Mouse (Mus musculus): ENCODE results near the gene Zfp646. TPM values are rescaled to one million over a fixed set of nuclear protein-coding genes. Genes with fewer than 3 reads are reported as not detected.

Gene Zfp646
- total and polyA plus RNA-seq, 2 experiments, result 7.4 to 8.8 TPM

GRCm38 (mm10) chr7:127901772-127902171, 25.8 kb downstream of the Zfp646 start:
- Histone ChIP-seq H3K79me2 (ENCODE audit: control insufficient read depth, insufficient read depth, low read length) (peaks cover 3% of the 10 kb centered on the region; the same call in 1 of the 2 replicates), H3K4me3 (ENCODE audit: insufficient read depth, low read depth, low read length) (no peak overlapping the region), H3K9ac (ENCODE audit: low read depth, low read length) (no peak overlapping the region), H3K27me3 (ENCODE audit: control insufficient read depth, insufficient read depth, low read length) (no peaks in the 10 kb centered on the region), H3K27ac (replicated peaks; ENCODE audit: insufficient read depth, low read depth, low read length) (no peak overlapping the region), H3K4me1 (ENCODE audit: control insufficient read depth, insufficient read depth, low read length) (peaks cover 8% of the 10 kb centered on the region; the same call in 1 of the 2 replicates), H3K36me3 (ENCODE audit: control insufficient read depth, insufficient read depth, low read length) (peaks cover 6% of the 10 kb centered on the region; the same call in 1 of the 2 replicates)
- TF ChIP-seq POLR2A (IDR thresholded peaks at IDR 0.05; ENCODE audit: extremely low read depth, insufficient read depth, low read length), result no peak
- no peak for TF ChIP-seq CTCF (IDR thresholded peaks at IDR 0.05; ENCODE audit: low read depth, low read length)
- no peak for DNase-seq (ENCODE audit: extremely low read depth, low read depth, low spot score)
- WGBS, result 87% methylated on average over 2 of the region's 2 CpGs

- Histone ChIP-seq H3K9ac (ENCODE audit: low read depth, low read length) (peak within 1 kb of the TSS; percentile 98), H3K4me1 (ENCODE audit: control insufficient read depth, insufficient read depth, low read length) (peaks cover 13% of the 10 kb centered on the region), H3K36me3 (ENCODE audit: control insufficient read depth, insufficient read depth, low read length) (peaks cover 12% of the 10 kb centered on the region), H3K27ac (replicated peaks; ENCODE audit: insufficient read depth, low read depth, low read length) (peak within 1 kb of the TSS; percentile 61), H3K79me2 (ENCODE audit: control insufficient read depth, insufficient read depth, low read length) (peaks cover 3% of the 10 kb centered on the region; the same call in 1 of the 2 replicates), H3K4me3 (ENCODE audit: insufficient read depth, low read depth, low read length) (peak within 1 kb of the TSS; percentile 97), H3K27me3 (ENCODE audit: control insufficient read depth, insufficient read depth, low read length) (no peaks in the 10 kb centered on the region)
- 7% methylated on average over 38 of the region's 38 CpGs for WGBS
- peak; percentile 65 for DNase-seq (ENCODE audit: extremely low read depth, low read depth, low spot score)
- peak; percentile 78 for TF ChIP-seq POLR2A (IDR thresholded peaks at IDR 0.05; ENCODE audit: extremely low read depth, insufficient read depth, low read length)
- 0 out of 2 replicates have a peak, but pooled peaks have one; percentile 10 for TF ChIP-seq CTCF (IDR thresholded peaks at IDR 0.05; ENCODE audit: low read depth, low read length)
These were observed 28.2 kb downstream of the Zfp646 start, which contains the start of gene Bckdk for GRCm38 (mm10) chr7:127903971-127904796. Bckdk (plus strand) TSS chr7:127904082.

GRCm38 (mm10) chr7:127907939-127908338, 31.9 kb downstream of the Zfp646 start:
- TF ChIP-seq CTCF (IDR thresholded peaks at IDR 0.05; ENCODE audit: low read depth, low read length), result no peak
- TF ChIP-seq POLR2A (IDR thresholded peaks at IDR 0.05; ENCODE audit: extremely low read depth, insufficient read depth, low read length), result no peak
- no peak for DNase-seq (ENCODE audit: extremely low read depth, low read depth, low spot score)
- WGBS, result 99% methylated on average over 12 of the region's 12 CpGs
- Histone ChIP-seq H3K4me1 (ENCODE audit: control insufficient read depth, insufficient read depth, low read length) (peaks cover 11% of the 10 kb centered on the region), H3K27ac (replicated peaks; ENCODE audit: insufficient read depth, low read depth, low read length) (no peak overlapping the region), H3K4me3 (ENCODE audit: insufficient read depth, low read depth, low read length) (no peak overlapping the region), H3K36me3 (ENCODE audit: control insufficient read depth, insufficient read depth, low read length) (peaks cover 15% of the 10 kb centered on the region), H3K27me3 (ENCODE audit: control insufficient read depth, insufficient read depth, low read length) (no peaks in the 10 kb centered on the region), H3K79me2 (ENCODE audit: control insufficient read depth, insufficient read depth, low read length) (peaks cover 8% of the 10 kb centered on the region; the same call in 1 of the 2 replicates), H3K9ac (ENCODE audit: low read depth, low read length) (no peak overlapping the region)

GRCm38 (mm10) chr7:127908656-127909055, 32.6 kb downstream of the Zfp646 start:
- Histone ChIP-seq H3K27ac (replicated peaks; ENCODE audit: insufficient read depth, low read depth, low read length) (peak overlapping the region; percentile 19), H3K4me3 (ENCODE audit: insufficient read depth, low read depth, low read length) (no peak overlapping the region), H3K9ac (ENCODE audit: low read depth, low read length) (no peak overlapping the region), H3K36me3 (ENCODE audit: control insufficient read depth, insufficient read depth, low read length) (peaks cover 15% of the 10 kb centered on the region), H3K27me3 (ENCODE audit: control insufficient read depth, insufficient read depth, low read length) (no peaks in the 10 kb centered on the region), H3K4me1 (ENCODE audit: control insufficient read depth, insufficient read depth, low read length) (peaks cover 11% of the 10 kb centered on the region), H3K79me2 (ENCODE audit: control insufficient read depth, insufficient read depth, low read length) (peaks cover 8% of the 10 kb centered on the region; the same call in 1 of the 2 replicates)
- 28% methylated on average over 4 of the region's 4 CpGs for WGBS
- TF ChIP-seq CTCF (IDR thresholded peaks at IDR 0.05; ENCODE audit: low read depth, low read length), result no peak
- TF ChIP-seq POLR2A (IDR thresholded peaks at IDR 0.05; ENCODE audit: extremely low read depth, insufficient read depth, low read length), result no peak
- DNase-seq (ENCODE audit: extremely low read depth, low read depth, low spot score), result peak; percentile 86

GRCm38 (mm10) chr7:127912190-127912871, 36.3 kb downstream of the Zfp646 start, which contains the start of gene Kat8:
Kat8 (plus strand) TSS chr7:127912516.
- no peaks in the 10 kb centered on the region for H3K27me3 ChIP-seq (ENCODE audit: control insufficient read depth, insufficient read depth, low read length)
- DNase-seq (ENCODE audit: extremely low read depth, low read depth, low spot score), result peak; percentile 89
- H3K4me1 ChIP-seq (ENCODE audit: control insufficient read depth, insufficient read depth, low read length), result peaks cover 11% of the 10 kb centered on the region
- peak within 1 kb of the TSS; percentile 98 for H3K27ac ChIP-seq (replicated peaks; ENCODE audit: insufficient read depth, low read depth, low read length)
- peak within 1 kb of the TSS; percentile 94 for H3K4me3 ChIP-seq (ENCODE audit: insufficient read depth, low read depth, low read length)
- TF ChIP-seq CTCF (IDR thresholded peaks at IDR 0.05; ENCODE audit: low read depth, low read length), result no peak
- peak; percentile 78; the same call in 1 of the 2 replicates for TF ChIP-seq POLR2A (IDR thresholded peaks at IDR 0.05; ENCODE audit: extremely low read depth, insufficient read depth, low read length)
- H3K9ac ChIP-seq (ENCODE audit: low read depth, low read length), result peak within 1 kb of the TSS; percentile 92
- peaks cover 5% of the 10 kb centered on the region; the same call in 1 of the 2 replicates for H3K79me2 ChIP-seq (ENCODE audit: control insufficient read depth, insufficient read depth, low read length)
- peaks cover 16% of the 10 kb centered on the region for H3K36me3 ChIP-seq (ENCODE audit: control insufficient read depth, insufficient read depth, low read length)
- WGBS, result under 1% methylated on average over 40 of the region's 40 CpGs
